Mouse (Mus musculus) thymus, postnatal 25 days (tissue): Measurements from ENCODE around the gene Zfp661.
"Not testable (repeated sequence)": the region's sequence is repeated elsewhere in the genome, so short reads cannot be mapped to it uniquely, and the experiment has no call there.

Experiments used
- DNase-seq: peaks from one replicate; pipeline ENCODE4 v3.0.0; 2022

The Zfp661 gene

GRCm38 (mm10) chr2:127586694-127587513 lies at the start of gene Zfp661, which contains the start of gene Mrps5:
Zfp661 (minus strand) TSS chr2:127587094.
Mrps5 (plus strand) TSS chr2:127587222.
- DNase-seq: peak; percentile 83

- no peak for DNase-seq
Observed at GRCm38 (mm10) chr2:127635581-127635980, 48.7 kb upstream of the Zfp661 start.

- DNase-seq: no peak
Observed at GRCm38 (mm10) chr2:127632601-127633000, 45.7 kb upstream of the Zfp661 start.

- DNase-seq: no peak
Observed at GRCm38 (mm10) chr2:127627990-127628570, 41.2 kb upstream of the Zfp661 start.

DNA sequence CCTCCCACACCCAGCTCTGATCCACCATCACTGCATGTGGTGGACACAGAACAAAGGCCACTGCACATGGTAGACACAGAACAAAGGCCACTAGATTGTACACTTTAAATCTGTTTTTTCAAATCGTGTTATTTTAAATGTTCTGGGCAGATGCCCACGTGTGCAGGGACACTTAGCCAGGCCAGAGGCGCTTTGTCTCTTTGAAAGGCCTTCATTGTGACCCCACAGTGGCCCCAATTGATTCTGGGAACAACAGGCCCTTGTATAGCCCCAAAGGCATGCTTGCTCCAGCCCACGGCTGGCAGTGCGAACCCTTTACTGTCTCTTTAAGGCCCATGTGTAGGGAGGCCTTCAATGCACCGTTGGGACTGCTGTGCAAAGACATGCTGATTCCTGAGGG lies 40.5 kb upstream of the Zfp661 start:
- DNase-seq: no peak

DNA sequence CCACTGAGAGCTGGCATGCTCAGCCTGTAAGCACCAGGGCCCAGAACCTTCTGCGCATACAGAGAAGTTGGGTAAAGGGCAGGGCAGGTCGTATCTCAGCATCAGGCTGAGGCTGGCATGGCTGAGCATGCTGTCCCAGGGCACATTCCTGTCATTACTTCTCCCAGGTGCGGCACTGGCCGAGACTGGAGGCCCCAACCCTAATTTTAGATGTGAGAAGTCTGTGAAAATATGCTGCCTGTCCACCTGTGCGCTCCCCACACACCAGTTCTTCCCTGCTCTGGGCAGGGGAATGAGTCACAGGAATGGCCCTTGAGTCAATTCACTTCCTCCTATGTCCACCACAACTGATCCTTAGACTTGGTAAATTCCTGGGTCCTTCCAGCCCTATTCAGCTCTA lies 38.8 kb upstream of the Zfp661 start:
- DNase-seq: no peak

DNA sequence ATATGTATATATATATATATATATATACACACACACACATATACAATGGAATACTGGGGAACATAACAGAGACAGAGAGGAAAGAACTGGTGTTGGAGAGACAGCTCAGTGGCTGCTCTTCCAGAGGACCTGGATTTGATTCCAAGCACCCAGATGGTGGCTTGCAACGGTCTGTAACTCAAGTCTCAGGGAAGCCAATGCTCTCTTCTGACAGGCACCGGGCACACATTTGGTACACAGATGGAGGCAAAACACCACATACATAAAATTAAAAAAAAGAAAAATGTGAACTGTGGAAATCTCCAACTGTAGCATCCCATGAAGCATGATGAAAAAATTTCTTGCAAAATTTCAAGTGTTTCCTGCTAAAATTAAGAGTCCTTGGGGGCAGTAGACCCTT lies 37.9 kb upstream of the Zfp661 start:
- no peak for DNase-seq

DNA sequence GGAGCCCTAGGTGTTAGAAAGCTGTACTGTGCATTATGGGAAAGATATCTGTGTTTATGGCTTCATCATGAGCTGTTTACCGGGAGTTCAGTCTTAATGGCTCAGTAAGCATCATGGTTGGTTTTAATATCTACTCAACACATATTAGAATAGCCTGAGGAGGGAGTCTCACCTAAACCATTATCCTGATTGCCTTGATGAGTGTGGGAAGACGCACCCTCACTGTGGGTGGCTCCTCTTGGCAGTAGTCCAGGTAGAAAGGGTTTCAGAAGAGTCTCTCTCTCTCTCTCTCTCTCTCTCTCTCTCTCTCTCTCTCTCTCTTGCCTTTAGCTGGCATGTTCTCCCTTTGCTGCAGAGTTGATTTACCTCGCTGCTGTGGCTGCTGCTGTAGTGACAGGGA lies 35.2 kb upstream of the Zfp661 start:
- no peak for DNase-seq

DNA sequence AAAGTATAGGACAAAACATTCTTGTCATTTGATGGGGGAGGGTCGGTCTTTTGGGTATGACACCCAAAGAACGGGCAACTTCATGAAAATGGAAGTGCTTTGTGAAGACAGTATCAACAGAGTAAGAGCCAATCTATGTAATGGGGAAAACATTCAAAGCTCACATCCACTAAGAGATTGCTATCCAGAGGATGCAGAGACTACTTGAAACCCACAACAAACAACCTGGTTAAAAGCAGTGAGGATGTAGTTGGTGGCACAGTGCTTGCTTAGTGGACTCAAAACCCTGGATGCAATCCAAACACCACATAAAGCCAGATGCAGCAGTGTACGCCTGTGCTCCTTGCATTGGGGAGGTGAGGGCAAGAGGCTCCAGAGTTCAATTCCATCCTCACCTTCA lies 32.4 kb upstream of the Zfp661 start:
- no peak for DNase-seq

DNA sequence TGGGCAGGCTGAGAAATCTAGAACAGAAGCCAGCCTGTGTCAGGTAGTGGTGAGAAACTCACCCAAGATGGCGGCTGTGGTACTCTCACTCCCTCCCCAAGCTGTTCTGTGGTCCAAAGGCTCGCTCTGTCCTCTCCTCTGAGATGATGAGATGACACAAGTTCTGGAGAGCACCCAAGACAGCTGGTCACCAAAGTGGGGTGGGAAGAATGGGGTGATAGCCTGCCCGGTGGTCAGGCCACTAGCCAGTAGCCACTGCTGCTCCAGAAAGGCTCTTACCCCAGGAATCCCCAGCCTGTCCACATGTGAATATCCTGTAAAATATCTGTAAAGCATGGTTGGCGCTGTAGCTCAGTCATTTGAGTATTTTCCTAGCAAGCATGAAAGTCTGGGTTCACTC lies 25.4 kb upstream of the Zfp661 start:
- no peak for DNase-seq

- no peak for DNase-seq
Observed at GRCm38 (mm10) chr2:127611386-127611785, 24.5 kb upstream of the Zfp661 start.

DNA sequence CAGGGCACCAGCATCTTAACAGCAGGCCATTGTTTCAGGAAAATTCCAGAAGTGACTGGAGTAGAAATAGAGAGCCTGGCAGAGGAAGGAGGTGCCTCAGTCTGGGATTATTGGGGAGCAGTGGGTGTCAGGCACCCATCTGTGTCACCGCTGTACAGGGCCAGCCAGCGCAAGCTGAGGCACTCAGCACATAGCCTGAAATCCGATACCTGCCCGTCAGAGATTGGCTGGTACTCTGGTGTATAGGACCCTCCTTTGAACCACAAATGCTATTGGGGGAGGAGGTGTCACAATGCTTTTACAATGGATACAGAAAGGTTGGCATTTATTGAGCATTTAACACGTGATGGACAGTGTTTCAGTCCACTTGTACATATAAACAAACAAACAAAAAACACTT lies 22.1 kb upstream of the Zfp661 start:
- DNase-seq: no peak

GRCm38 (mm10) chr2:127608234-127608633 lies 21.3 kb upstream of the Zfp661 start:
- DNase-seq: no peak

DNA sequence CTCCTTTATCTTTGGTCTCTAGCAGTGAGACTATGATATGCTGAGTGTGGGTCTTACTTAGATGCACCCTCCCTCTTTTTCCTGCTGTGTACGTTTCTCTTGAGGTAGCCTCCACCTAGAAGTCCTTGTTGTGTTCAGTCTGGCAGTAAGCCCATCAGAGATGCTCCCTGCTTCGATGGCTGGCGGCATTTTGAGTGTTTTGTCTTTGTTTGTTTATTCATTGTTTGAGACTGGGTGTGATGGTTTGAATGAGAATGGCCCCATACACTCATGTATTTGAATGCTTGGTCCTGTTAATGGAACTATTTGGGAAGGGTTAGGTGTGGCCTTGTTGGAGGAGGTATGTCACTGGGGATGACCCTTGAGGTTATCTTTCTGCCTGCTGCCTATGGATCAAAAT lies 18.3 kb upstream of the Zfp661 start:
- no peak for DNase-seq

- not testable (repeated sequence) for DNase-seq
Observed at GRCm38 (mm10) chr2:127603383-127603782, 16.5 kb upstream of the Zfp661 start.

DNA sequence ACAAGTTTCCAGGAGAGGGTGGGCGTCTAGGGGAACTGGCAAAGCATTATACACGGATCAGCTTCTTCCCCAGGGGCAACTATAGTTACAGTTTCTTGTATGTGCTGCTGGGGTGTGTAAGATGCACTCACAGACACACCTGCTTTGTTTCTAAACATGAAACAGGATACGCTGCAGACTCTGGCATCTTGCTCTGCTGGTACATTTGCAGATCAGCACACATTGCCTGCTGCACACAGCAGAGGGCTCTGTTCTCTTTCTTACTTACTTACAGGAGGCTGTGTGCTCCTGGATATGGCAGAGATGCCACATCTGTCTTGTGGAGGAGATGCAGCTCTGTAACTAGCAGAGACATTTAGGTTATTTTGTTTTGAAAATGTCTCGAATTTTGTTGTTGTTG lies 3.9 kb upstream of the Zfp661 start:
- DNase-seq: peak; percentile 55

- DNase-seq: peak; percentile 59
Observed at GRCm38 (mm10) chr2:127590204-127590603, 3.3 kb upstream of the Zfp661 start.

- DNase-seq: no peak
Observed at GRCm38 (mm10) chr2:127588897-127589296, 2.0 kb upstream of the Zfp661 start.

GRCm38 (mm10) chr2:127587514-127587844 lies 585 bp upstream of the Zfp661 start:
- no peak for DNase-seq

DNA sequence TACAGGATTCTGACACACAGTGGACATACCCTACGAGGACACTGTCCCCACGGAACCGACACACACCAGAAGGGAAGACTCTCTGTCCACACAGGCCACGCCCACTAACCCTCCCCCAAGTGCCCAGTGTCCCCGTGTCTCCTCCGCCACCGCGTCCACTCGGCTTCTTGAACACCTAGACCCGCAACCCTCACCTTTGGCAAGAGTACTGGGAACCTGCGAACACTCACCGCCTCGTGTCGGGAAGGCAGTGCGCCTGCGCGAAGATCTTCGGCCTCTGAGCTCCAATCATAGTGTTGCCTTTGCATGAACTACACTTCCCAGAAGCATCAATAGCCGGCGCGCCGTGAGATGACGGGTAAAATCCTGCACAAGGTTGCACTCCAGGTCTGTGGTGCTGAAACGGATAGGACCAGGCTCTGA lies 2.4 kb downstream of the Zfp661 start:
- peak; percentile 91 for DNase-seq

GRCm38 (mm10) chr2:127573322-127573721 lies 13.6 kb downstream of the Zfp661 start:
- no peak for DNase-seq

GRCm38 (mm10) chr2:127559070-127559966 lies 27.6 kb downstream of the Zfp661 start:
- peak; percentile 92 for DNase-seq

GRCm38 (mm10) chr2:127551078-127551477 lies 35.8 kb downstream of the Zfp661 start:
- DNase-seq: peak; percentile 11

DNA sequence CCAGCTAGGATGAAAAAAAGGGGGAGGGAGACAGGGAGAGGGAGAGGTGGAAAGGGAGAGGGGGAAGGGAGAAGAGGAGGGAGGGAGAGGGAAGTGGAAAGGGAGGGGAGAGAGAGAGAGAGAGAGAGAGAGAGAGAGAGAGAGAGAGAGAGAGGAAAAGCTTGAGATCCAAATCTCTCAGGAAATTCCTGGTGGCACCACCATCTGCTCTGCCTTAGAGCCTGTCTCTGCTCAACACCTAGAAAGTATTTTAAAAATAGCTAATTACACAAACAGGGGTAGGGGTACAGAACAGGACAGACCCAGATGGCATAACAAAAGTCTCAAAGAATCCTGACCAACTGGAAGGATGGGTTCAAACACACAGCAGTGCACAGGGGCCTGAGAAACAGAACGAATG lies 36.4 kb downstream of the Zfp661 start:
- DNase-seq: no peak
